Mouse (Mus musculus) kidney, postnatal 0 days (tissue): ENCODE results near the gene Nfkb1. TPM values are rescaled to one million over a fixed set of nuclear protein-coding genes. Genes with fewer than 3 reads are reported as not detected.
A peak's percentile ranks its signal among the peaks of the same experiment; 100 is the strongest.

Experiments
- ATAC-seq: fragments of 200-750 bp; cut with Nextera tagmentation; replicated peaks from 2 replicates; pipeline ENCODE4 v1.8.0; 2017; ENCODE audit warnings: low read depth, moderate number of reproducible peaks, moderate TSS enrichment, moderate library complexity; ENCODE audit not compliant: low FRiP score
- DNase-seq: peaks from one replicate; pipeline ENCODE4 v3.0.0-alpha.2; 2016; ENCODE audit warnings: low spot score
- H3K27ac ChIP-seq: fragments of 300-500 bp; sonication (generic); 2 replicates; pipeline ENCODE4 v1.5.1; 2014; ENCODE audit warnings: mild to moderate bottlenecking
- H3K27me3 ChIP-seq: fragments of 300-500 bp; sonication (generic); 2 replicates; pipeline ENCODE4 v1.6.1; 2014; ENCODE audit warnings: low read length, mixed read lengths; ENCODE audit not compliant: insufficient read depth
- H3K36me3 ChIP-seq: fragments of 300-500 bp; sonication (generic); 2 replicates; pipeline ENCODE4 v1.6.1; 2014; ENCODE audit warnings: low read length, mixed read lengths; ENCODE audit not compliant: insufficient read depth
- H3K4me1 ChIP-seq: fragments of 300-500 bp; sonication (generic); replicated peaks from 2 replicates; pipeline ENCODE4 v1.6.1; 2014; ENCODE audit warnings: antibody characterized with exemption, low read length, mixed read lengths; ENCODE audit not compliant: insufficient read depth
- H3K4me2 ChIP-seq: fragments of 300-500 bp; sonication (generic); 2 replicates; pipeline ENCODE4 v1.6.1; 2014; ENCODE audit warnings: mild to moderate bottlenecking, low read length, moderate library complexity, mixed read lengths
- H3K4me3 ChIP-seq: fragments of 300-500 bp; sonication (generic); replicated peaks from 2 replicates; pipeline ENCODE4 v1.5.1; 2014; ENCODE audit warnings: low read depth, low read length
- H3K9ac ChIP-seq: fragments of 300-500 bp; sonication (generic); 2 replicates; pipeline ENCODE4 v1.6.1; 2014; ENCODE audit warnings: low read depth, low read length
- H3K9me3 ChIP-seq: fragments of 300-500 bp; sonication (generic); replicated peaks from 2 replicates; pipeline ENCODE4 v1.6.1; 2016; ENCODE audit warnings: low read length, inconsistent platforms, mixed read lengths
- CTCF ChIP-seq: IDR thresholded peaks from 2 replicates; pipeline ENCODE4 v1.5.1; 2016; ENCODE audit warnings: antibody characterized with exemption, low read depth, mild to moderate bottlenecking, moderate library complexity
- WGBS: fragments of 180-500 bp; shearing (Covaris S2); extraction: QIAGEN DNeasy Blood & Tissue Kit; methylation state at CpG from one replicate; pipeline ENCODE4 v1.1.7; 2014; 5-methylcytosine and 5-hydroxymethylcytosine counted together
- polyA plus RNA-seq: library from polyadenylated mRNA; unstranded; fragments of >200 nt; fragmentation: Nextera tagmentation; extraction: Ambion mirVana; gene quantifications from 2 replicates; pipeline ENCODE4 v1.2.1, GENCODE M21; 2015

The Nfkb1 gene
- polyA plus RNA-seq, 1 experiment from 2014 or later = 19.3 TPM

DNA sequence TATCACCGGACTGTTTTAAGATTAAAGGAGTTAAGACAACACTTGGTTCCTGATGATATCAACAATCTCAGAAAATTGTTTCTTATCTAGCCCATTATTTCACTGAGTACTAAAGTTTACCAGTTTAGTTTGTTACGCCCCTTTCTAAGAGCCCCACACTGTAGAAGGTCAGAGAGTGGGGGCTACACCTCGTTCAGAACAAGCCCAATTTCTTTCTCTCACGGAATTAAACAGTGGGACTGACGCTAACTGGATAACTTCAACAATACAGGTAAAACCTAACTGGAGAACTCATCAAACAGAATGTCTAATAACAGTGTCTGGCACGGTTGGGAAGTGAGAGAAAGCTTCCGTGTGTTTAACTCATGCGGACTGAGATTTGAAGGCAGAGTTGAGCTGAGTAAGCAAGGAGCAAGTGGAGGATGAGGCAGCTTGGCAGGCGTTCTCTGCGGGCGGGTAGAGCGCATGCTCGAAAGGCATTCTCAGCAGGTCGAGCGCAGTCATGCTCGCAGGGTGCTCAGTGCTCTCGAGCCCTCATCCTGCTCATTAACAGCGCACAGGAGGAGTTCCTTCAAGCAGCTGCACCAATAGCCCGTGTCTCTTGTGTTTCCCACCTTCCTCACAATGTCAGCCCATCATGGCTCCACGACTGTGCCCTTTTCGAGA lies 60.8 kb downstream of the Nfkb1 start:
- Histone ChIP-seq H3K27ac (no peak overlapping the region), H3K27me3 (no peaks in the 10 kb centered on the region), H3K4me1 (peaks cover 3% of the 10 kb centered on the region), H3K9me3 (no peaks in the 10 kb centered on the region), H3K4me2 (no peak overlapping the region), H3K9ac (no peak overlapping the region), H3K36me3 (peaks cover 4% of the 10 kb centered on the region; the same call in 1 of the 2 replicates), H3K4me3 (no peak overlapping the region)
- WGBS = 79% methylated on average over 21 of the region's 21 CpGs
- DNase-seq (no peak), ATAC-seq (no peak)
- TF ChIP-seq CTCF = no peak

DNA sequence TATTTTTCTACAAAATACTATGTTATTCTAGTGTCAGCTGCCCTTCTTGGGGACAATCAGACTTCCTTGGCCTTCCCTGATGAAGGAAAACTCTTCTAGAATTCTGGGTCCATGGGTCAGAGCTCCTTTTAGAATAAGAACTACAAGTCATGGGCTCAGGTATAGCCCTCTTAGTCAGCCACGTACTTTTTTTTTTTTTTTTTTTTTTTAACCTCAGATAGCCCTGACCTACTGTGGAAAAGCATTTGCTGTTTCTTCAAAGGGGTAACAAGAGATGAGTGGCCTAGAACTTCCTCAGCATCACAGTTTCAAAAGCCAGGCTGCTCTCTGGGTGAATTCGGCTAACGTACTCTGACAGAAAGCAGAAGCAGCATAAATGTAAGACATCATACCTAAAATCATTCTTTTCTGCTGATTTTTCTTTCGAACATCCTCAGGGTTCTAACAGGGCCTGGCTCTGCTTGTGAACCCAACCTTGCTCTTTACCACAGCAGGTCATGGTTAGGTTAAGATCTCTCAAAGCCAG lies 61.5 kb downstream of the Nfkb1 start:
- ATAC-seq (no peak), DNase-seq (no peak)
- Histone ChIP-seq H3K27me3 (no peaks in the 10 kb centered on the region), H3K4me3 (no peak overlapping the region), H3K36me3 (peaks cover 10% of the 10 kb centered on the region; the same call in 1 of the 2 replicates), H3K9ac (no peak overlapping the region), H3K4me1 (peaks cover 3% of the 10 kb centered on the region), H3K9me3 (no peaks in the 10 kb centered on the region), H3K4me2 (no peak overlapping the region), H3K27ac (no peak overlapping the region)
- TF ChIP-seq CTCF = no peak
- WGBS = 88% methylated on average over 4 of the region's 4 CpGs

DNA sequence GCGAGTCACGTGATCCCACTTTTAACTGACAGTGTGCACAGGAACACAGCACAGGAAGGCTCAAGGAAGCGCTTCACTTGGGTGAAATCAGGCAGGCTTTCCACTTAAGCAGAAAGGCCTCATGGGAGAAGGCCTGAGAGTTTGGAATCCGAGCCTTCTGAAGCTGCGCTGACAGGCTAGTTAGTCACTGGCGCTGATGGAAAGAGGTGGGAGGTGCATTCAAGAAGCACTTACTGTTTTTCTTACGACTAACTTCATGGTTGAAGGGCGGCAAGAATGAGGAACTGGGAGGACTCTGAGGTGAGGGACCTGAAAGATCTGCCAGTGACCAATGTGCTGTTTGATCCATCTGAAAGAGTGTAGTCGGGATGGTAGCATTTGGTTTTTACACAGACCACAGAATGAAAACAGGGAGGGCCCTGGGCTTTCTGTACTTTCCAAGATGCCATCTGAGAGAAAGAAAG lies 62.6 kb downstream of the Nfkb1 start:
- 33% methylated on average over 9 of the region's 9 CpGs for WGBS
- Histone ChIP-seq H3K9me3 (no peaks in the 10 kb centered on the region), H3K27ac (peak overlapping the region; percentile 27), H3K4me3 (no peak overlapping the region), H3K4me1 (peaks cover 3% of the 10 kb centered on the region), H3K4me2 (no peak overlapping the region), H3K27me3 (no peaks in the 10 kb centered on the region), H3K9ac (no peak overlapping the region), H3K36me3 (peaks cover 10% of the 10 kb centered on the region; the same call in 1 of the 2 replicates)
- peak; percentile 84 for DNase-seq
- no peak for TF ChIP-seq CTCF
- peak; percentile 75 for ATAC-seq

DNA sequence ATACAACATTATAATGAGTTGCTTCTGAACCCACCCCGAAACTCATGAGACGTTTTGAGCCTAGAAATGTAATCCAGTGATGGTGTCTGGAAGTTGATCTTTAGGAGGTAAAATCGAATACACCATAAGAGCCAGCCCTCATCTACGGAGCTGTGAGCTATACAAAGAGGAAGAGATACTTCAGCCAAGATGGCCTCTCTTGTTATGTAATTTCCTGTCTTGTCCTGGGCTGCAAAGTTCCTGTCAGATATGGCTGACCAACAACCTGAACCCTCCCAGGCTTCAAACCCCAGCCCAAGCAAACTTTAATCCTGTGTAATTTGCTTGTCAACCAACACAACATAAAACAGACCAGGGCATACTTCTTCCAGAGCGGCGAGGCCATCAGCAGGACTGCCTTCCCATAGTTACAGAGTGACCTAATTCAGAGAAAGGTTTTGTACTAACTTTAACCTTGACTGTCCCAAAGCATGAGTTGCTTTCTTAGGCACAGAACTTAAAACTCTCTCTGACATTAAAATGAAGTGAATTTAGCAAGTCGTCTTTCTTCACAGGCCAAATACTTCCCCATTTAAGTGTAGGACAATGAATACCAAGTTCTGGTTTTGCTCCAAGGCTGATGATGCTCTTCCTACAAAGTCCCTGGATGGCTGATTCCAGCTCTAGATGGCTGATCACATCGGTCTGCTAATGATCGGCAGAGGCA lies 63.2 kb downstream of the Nfkb1 start:
- 79% methylated on average over 9 of the region's 9 CpGs for WGBS
- Histone ChIP-seq H3K27me3 (no peaks in the 10 kb centered on the region), H3K4me3 (no peak overlapping the region), H3K9ac (no peak overlapping the region), H3K9me3 (no peaks in the 10 kb centered on the region), H3K27ac (peak overlapping the region; percentile 27), H3K4me2 (no peak overlapping the region), H3K4me1 (peaks cover 3% of the 10 kb centered on the region), H3K36me3 (peaks cover 10% of the 10 kb centered on the region; the same call in 1 of the 2 replicates)
- ATAC-seq (no peak), DNase-seq (no peak)
- no peak for TF ChIP-seq CTCF

DNA sequence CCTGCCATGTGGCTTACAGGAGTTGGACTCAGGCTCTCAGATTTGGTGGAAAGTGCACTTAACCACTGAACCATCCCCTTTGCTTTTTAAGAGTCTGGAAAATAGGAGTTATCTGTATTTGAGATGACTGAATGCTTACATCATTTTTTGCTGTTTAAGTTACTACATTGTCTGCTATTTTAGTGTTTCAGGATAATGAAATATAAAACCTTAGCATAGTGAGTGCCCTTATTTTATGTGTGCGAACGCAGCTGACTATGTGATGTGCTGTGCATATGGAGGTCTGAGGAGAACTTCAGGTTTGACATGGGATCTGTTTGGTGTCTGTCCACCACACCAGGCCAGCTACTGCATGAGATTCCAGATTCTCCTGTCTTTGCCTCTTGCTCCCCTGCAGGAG lies 66.1 kb downstream of the Nfkb1 start:
- Histone ChIP-seq H3K9ac (no peak overlapping the region), H3K4me2 (no peak overlapping the region), H3K36me3 (peaks cover 10% of the 10 kb centered on the region; the same call in 1 of the 2 replicates), H3K27me3 (no peaks in the 10 kb centered on the region), H3K9me3 (no peaks in the 10 kb centered on the region), H3K4me3 (no peak overlapping the region), H3K27ac (no peak overlapping the region), H3K4me1 (peaks cover 3% of the 10 kb centered on the region)
- ATAC-seq (no peak), DNase-seq (no peak)
- WGBS = 95% methylated on average over 2 of the region's 2 CpGs
- TF ChIP-seq CTCF = no peak

DNA sequence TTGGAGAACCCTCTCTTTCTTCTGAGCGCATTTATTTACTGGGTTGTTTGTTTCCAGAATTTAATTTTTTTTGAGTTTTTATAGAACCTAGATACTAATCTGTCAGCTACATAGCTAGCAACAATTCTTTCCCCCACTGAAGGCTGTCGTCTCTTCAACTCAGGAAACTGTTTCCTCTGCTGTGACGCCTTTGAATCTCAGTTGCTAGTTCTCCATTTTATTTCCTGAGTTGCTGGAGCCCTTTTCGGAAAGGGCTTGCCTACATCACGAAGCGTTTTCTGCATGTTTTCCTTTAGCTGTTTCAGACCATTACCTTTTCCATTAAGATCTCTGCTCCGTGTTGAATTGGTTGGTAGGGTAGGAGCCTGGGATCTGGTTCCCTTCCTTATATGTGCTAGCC lies 74.6 kb downstream of the Nfkb1 start:
- H3K9ac ChIP-seq = no peak overlapping the region
- no peak for TF ChIP-seq CTCF
- no peak overlapping the region for H3K4me3 ChIP-seq
- H3K9me3 ChIP-seq = no peaks in the 10 kb centered on the region
- no peak overlapping the region for H3K4me2 ChIP-seq
- WGBS = 77% methylated on average over 7 of the region's 7 CpGs
- H3K27me3 ChIP-seq = no peaks in the 10 kb centered on the region
- H3K27ac ChIP-seq = no peak overlapping the region
- ATAC-seq (no peak), DNase-seq (no peak)
- H3K4me1 ChIP-seq = no peaks in the 10 kb centered on the region
- peaks cover 54% of the 10 kb centered on the region for H3K36me3 ChIP-seq
